Mouse (Mus musculus): ENCODE data around the gene Taok1.
"Not testable (repeated sequence)": the region's sequence is repeated elsewhere in the genome, so short reads cannot be mapped to it uniquely, and the experiment has no call there.

The Taok1 gene

GRCm38 (mm10) chr11:77585201-77585600, 22.4 kb downstream of the Taok1 start:
- in situ Hi-C loops (cut with MboI), result no loop called here

DNA sequence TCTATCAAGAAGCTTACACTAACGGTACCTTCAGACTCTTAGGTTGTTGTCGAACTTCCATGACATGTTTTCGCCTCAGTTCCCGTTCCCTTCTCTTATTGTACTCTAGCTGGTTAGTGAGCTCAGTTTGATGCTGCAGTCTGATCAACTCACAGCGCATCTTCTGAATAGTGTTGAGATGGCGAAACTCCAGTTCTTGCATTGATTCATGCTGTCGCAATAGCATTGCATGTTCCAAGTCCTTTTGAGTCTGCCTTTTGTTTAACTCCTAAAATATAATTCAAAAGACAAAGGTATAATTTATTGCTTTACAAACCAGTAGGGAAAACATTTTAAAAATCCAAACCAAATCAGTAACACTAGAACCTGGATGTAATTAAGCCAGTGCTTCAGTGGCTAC, 62.4 kb downstream of the Taok1 start:
- in situ Hi-C loops (cut with MboI), result no loop called here

- in situ Hi-C loops (cut with MboI), result no loop called here
Observed at GRCm38 (mm10) chr11:77532202-77532846, 75.3 kb downstream of the Taok1 start.

DNA sequence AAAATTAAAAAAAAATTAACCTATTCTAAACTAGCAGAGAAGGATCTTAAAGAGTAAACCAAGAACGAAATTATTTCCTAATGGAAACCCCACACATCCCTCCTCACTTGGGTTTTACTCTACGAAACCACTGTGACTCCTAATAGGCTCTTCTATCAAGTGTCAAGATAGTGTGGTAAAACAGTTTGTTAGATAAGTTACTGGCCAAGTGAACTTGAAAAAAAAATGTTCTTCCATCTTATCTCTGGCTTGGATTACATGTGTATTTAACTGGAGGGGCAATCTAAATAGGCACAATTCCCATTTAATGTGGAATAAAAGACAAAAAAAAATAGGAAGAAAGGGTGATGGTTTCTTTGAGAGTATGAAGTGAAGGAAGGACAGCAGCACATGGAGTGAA, 76.8 kb downstream of the Taok1 start:
- in situ Hi-C loops (cut with MboI), result no loop called here

DNA sequence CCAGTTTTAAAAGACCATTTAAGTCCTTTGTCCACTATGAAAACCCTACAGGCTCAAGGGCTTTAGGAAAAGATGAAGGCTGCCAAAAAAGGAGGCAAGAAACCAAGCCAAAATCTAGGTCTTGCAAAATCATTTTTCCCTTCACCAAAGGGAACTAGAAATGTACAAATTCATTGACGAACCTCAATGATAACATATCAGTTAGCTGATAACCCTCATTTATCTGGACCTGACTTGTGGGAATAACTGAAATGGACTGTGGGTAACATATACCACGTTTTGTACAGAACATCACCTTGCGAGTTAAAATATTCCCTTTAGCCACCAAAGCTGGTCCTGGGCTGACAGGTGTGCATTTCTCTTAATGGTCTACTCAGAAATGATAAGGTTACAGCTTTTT, 78.0 kb downstream of the Taok1 start:
- in situ Hi-C loops (cut with MboI), result no loop called here

- in situ Hi-C loops (cut with MboI), result not testable (repeated sequence)
Observed at GRCm38 (mm10) chr11:77528420-77528819, 79.2 kb downstream of the Taok1 start.

DNA sequence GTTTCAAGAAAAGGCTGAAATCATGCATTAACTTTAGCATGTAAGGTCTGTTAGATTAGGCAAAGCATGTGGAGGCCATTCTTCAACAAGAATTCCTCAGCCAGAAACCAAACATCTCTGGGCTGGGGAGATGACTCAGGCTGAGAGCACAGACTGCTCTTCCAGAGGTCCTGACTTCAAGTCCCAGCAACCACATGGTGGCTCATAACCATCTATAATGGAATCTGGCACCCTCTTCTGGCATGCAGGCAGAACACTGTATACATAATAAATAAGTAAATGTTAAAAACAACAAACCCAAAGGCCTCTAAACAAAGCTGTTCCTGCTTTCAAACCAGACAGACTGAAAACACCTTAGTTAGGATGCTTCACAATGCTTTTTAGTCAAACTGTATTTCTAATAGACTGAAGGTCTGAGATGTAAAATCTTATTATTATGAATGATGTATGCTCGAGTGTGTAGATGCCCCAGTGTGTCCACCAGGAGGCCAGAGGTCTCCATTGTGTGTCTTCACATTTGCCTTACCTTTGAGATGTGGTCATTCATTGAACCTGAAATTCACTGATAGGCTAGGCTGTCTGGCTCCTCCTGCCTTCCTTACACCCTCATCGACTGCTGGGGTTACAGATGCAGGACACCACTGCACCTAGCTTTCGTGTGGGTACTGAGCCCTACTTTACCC, 81.7 kb downstream of the Taok1 start:
- in situ Hi-C loops (cut with MboI), result no loop called here

GRCm38 (mm10) chr11:77520601-77521529, 86.8 kb downstream of the Taok1 start:
- in situ Hi-C loops (cut with MboI), result no loop called here

DNA sequence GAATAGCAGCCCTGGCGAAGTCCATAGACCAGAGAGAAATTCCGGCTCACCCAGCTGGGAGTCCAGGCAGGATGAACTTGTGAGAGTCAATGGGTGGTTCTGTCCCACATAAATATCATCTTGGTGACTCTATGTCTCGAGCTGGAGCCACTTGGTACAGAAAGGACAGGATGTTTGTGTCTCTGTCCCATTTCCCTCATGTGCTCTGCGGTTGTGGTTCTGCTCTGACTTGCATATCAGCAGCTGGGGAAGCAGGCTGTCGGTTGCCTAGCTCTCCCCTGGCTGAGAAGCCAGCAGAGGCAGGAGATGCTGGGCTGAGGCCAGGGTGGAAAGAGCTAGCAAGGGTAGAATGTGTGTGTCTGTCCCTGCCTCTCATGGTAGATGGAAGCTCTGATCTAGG, 88.6 kb downstream of the Taok1 start, which contains the start of gene Gm10392:
Gene Gm10392, minus strand, starts transcription at position 156 of the 400 bp plus-strand sequence.
- in situ Hi-C loops (cut with MboI), result no loop called here

- in situ Hi-C loops (cut with MboI), result no loop called here
Observed at GRCm38 (mm10) chr11:77518051-77518798, 89.4 kb downstream of the Taok1 start.

DNA sequence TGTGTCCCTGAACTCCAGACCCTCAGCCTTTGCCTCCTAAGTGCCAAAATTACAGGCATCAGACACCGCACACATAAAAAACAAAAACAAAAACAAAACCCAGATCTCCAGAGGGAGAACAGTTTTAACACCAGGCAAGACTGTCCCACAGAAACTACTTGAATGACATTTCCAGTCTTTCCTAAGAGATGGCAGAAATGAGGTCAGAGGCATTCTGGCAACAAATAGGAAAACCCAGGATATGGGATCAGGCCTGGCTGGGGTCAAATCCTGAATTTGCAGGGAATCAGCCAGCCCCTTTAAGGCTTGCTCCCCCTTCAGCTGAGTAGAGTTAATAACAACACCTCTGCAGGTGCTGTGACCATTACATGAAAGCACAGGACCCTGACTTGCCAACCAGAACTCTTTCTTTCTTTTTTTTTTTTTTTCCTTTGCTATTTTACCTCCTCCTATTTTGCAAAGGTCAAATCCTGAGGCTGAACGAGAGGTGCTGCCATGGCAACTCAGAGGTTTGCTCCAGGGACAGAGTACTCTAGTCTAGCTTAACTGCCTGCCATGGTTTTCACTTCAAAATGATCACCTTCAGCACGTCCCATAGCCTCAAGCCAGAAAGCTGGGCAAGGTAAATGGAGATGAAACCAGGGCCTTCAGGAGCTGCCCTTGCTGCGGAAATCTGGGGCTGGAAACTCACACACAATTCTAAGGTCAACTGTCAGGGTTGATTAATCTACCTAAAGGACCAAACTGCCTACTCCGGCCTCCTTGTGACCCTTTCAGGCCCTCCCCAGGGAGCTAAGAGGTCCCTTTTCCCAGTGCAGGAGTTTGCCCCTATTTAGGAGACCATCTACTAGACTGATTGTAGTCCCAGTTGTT, 90.8 kb downstream of the Taok1 start:
- in situ Hi-C loops (cut with MboI), result no loop called here

- in situ Hi-C loops (cut with MboI), result no loop called here
Observed at GRCm38 (mm10) chr11:77515637-77516552, 91.7 kb downstream of the Taok1 start, which contains the start of gene Trp53i13. TSS of gene Trp53i13 (minus strand) at chr11:77515980.

DNA sequence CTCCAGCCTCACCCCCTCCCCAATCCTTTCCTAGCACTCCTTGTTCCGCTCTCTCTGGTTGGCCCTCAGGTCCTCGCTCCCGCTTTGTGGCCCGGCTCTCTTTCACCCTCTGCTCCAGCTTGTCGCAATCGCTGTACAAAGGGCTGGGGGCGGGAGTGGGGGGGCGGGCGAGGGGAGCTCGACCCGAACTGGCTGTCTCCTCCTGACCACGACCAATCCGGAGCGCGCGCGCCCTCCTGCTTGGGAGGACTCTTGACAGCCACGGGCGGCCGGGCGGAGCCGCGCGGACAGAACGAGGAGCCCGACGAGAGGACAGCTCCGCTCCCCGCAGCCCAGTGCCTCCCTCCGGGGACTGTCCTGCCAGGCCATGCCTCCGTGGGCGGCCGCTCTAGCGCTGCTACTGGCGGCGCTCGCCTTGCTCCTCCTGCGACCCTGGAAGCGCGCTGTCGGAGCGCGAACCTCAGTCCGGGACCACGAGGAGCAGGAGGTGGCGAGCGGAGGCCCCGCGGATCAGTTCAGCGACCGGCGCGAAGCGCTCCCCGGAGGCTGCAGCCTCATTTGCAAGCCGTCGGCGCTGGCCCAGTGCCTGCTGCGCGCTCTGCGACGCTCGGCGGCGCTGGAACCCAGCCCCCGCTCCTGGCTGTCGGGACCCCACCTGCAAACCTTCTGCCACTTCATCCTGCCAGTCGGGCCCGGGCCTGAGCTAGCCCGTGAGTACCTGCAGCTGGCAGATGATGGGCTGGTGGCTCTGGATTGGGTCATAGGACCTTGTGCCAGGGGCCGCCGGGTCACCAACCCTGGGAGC, 92.6 kb downstream of the Taok1 start, which contains the start of gene Abhd15:
Gene Abhd15, plus strand, starts transcription at position 290 of the 805 bp plus-strand sequence.
- in situ Hi-C loops (cut with MboI), result no loop called here

GRCm38 (mm10) chr11:77514281-77514831, 93.3 kb downstream of the Taok1 start:
- in situ Hi-C loops (cut with MboI), result no loop called here

DNA sequence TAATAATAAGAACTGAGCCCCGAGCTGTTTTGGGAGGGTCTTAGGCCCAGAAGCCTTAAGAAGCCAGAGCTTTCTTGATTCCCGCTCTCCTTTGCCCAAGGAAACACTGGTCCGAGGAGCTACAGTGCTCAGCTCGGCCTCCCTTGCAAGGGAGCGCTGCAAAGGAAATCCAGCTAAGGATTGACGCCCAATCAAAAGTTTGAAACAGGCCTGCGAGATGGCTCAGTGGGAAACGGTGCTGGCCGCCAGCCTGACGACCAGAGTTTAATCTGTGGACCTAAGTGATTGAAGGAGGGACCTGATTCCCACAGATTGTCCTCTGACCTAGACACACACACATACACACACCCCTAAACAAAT, 93.8 kb downstream of the Taok1 start:
- in situ Hi-C loops (cut with MboI), result no loop called here

DNA sequence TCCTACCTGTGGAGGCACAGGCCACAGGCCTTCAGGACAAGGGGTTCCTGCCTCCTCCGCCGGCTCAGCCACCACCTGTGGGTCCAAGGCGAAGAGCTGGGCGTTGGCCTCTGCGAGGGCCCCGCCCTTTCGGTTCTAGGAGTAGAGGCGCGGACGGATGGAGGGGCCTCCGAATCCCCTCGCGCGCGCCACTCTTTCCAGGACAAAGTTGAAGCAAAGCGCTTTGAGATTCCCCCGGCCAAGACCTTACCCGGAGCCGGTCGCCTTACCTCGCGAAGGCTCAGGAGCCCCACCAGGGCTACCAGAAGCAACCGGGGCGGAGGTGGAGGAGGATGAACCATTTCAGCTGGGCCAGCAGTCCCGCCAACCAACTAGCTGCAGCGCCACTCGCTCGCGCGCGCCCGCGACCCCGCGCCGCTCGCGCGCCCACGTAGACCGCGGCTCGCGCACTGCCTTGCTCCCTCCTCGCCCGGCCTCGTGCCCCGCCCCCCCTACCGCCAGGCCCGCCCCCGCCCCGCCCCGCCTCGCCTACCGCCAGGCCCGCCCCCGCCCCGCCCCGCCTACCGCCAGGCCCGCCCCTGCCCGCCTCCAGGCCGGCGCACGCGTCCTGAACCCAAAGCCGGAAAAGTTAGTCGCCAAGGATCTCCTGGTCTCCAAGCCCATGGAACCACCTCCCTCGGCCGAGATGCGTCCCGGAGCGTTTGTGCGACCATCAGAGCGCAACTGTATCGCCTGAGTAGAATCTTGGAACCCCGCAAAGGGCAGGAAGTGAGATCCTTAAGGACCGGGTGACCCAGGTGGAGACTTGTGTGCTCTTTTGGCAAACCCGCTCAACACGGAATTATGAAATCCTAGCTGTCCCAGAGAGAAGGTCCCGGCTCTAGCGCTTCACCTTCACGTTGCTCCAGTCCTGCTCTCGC, 94.5 kb downstream of the Taok1 start:
- in situ Hi-C loops (cut with MboI), result no loop called here

DNA sequence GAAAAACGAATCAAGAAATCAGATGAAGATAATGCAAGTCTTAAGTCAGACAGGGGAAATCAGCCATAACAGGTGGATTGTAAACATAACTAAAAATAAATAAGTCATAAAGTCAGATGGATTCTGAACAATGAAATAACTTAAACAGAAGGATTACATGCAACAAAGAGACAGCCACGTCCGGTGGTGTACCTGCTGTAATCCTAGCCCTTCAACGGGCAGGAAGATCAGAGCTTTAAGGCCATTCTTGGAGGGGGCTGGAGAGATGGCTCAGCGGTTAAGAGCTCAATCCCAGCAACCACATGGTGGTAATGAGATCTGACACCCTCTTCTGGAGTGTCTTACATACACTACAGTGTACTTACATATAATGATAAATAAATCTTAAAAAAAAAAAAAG, 96.3 kb downstream of the Taok1 start:
- in situ Hi-C loops (cut with MboI), result no loop called here

Data from mature B cell (primary cell).